Mouse (Mus musculus): ENCODE results near the gene Zfp646.

The Zfp646 gene

GRCm38 (mm10) chr7:127921516-127921915, 45.5 kb downstream of the Zfp646 start:
- no peak for DNase-seq (ENCODE audit: low spot score)

DNA sequence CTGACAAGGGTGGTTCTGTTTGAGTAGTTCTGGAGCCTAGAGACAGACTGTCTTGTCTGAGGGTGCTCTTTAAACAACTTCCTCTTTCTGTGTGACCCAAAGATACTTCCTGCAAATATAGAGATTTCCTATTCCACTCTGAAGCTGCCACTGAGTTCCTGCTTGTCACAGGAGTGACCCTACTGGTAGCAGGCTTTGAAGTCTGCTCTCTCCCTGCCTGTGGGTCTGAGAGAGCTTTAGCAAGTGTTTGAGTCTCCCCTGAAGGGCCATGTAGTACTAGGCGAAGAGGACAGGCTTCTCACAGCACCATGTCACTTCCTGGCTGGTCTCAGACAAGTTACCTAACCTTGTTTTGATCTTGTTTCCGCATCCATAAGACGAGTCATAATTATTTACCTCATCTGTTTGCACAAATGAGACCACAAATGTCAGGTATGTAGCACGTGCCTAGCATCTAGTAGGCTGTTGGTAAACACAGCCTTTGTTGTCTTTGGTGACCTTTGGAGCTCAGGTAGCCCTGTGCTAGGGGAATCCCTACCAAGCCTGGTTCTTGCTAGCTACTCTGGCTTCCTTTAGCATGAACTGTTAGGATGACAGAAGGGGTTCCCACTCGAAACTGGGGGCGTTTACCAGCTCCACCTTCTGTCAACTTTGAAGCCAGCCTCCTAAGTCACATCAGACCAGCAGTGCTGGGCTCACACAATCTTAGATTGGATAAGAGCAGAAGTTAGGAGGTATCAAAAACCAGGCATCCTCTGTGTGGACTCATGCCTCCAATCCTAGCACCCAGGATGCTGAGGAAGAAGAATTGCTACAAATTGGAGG, 46.6 kb downstream of the Zfp646 start:
- DNase-seq (ENCODE audit: low spot score) = no peak

DNA sequence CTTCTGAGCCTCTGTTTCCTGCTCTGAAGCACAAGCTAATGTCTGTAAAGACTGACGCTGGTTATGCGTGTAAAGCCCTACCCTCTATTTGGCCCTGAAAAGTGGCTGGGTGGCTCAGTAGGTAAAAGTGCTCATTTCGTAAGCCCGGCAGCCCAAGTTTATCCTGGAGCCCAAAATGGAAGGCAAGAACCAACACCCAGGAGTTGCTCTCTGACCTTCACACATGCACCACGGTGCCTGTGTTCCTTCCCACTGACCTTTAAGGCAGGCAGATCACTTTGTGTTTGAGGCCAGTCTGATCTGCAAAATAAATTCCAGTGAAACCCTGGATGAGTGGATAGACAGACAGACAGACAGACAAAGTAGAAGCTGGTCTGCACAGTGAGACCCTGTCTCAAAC, 47.7 kb downstream of the Zfp646 start:
- no peak for DNase-seq (ENCODE audit: low spot score)

DNA sequence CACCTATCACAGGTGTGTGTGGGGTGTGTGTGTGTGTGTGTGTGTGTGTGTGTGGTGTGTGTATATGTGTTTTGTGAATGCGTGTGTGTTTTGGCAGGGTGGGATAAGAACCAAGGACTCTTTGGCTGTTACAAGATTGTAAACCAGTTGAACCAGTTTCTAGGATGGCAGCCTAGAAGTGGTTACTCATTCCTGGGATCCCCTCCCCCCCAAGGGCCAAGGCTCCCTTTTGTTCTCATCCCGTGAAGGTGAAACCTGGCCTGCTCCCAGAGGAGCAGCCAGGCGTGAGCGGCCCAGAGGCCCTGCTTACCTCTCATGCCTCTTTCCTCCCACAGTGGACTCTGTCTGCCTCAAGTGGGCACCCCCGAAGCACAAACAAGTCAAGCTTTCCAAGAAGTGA, 49.2 kb downstream of the Zfp646 start:
- no peak for DNase-seq (ENCODE audit: low spot score)

DNA sequence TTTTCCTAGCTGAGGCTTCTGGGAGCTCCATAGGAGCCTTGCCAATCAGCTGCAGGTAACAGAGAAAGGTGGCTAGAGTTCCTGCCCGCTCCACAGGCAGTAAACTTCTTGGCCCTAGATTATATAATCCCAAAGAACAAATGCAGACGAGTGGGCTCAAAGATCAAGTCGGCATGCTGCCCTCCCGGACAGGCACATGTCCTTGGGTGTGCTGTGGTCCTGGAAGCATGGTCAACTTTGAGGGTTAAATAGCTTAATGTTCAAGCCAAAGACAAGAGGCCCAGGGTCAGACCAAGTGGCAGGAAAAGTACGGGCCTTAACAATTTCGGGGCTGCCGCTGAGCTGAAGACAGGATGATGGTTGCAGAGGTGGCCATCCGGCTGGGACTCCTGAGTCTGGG, 50.0 kb downstream of the Zfp646 start:
- no peak for DNase-seq (ENCODE audit: low spot score)

GRCm38 (mm10) chr7:127926846-127927245, 50.8 kb downstream of the Zfp646 start:
- DNase-seq (ENCODE audit: low spot score) = no peak

DNA sequence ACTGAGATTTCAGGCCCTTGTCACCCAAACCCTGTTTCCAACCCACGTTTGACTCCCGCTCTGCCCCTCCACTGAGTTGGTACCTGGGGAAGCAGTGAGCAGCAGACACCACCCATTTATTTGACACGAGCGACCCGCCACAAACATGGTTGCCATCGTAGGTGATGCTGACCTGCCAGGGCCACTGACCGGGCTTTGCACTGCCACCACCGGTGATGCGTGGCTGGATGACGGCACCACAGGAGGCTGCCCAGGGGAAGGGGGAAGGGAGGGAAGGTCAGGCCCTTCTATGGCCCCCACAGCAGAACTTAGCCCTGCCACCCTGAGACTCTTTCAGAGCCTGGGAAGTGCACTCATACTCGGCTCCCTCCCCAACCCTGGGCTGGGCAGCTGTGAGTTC, 51.7 kb downstream of the Zfp646 start:
- no peak for DNase-seq (ENCODE audit: low spot score)

GRCm38 (mm10) chr7:127928596-127928995, 52.6 kb downstream of the Zfp646 start:
- DNase-seq (ENCODE audit: low spot score) = no peak

- DNase-seq (ENCODE audit: low spot score) = no peak
These were observed 53.9 kb downstream of the Zfp646 start, which contains the start of gene Prss8 for GRCm38 (mm10) chr7:127929923-127930322. Gene Prss8, minus strand, starts transcription at chr7:127930104.

DNA sequence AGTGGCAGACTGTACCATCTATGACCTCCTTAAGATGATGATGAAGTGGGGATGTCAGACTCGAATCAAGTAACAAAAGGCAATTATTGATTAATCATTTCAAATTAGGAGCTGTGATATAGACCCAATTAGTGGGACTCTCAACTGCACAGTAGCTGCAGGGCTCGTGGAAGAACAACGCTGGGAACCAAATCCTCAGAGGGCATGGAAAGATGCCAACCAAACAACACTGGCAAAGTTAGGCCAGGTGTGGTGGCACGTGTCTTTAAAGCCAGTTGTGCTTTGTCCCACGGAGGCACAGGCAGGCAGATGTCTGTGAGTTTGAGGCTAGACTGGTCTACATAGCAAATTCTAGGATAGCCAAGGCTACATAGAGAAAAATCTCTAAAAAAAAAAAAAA, 54.6 kb downstream of the Zfp646 start:
- DNase-seq (ENCODE audit: low spot score) = no peak

- DNase-seq (ENCODE audit: low spot score) = no peak
These were observed 55.5 kb downstream of the Zfp646 start for GRCm38 (mm10) chr7:127931351-127932135.

DNA sequence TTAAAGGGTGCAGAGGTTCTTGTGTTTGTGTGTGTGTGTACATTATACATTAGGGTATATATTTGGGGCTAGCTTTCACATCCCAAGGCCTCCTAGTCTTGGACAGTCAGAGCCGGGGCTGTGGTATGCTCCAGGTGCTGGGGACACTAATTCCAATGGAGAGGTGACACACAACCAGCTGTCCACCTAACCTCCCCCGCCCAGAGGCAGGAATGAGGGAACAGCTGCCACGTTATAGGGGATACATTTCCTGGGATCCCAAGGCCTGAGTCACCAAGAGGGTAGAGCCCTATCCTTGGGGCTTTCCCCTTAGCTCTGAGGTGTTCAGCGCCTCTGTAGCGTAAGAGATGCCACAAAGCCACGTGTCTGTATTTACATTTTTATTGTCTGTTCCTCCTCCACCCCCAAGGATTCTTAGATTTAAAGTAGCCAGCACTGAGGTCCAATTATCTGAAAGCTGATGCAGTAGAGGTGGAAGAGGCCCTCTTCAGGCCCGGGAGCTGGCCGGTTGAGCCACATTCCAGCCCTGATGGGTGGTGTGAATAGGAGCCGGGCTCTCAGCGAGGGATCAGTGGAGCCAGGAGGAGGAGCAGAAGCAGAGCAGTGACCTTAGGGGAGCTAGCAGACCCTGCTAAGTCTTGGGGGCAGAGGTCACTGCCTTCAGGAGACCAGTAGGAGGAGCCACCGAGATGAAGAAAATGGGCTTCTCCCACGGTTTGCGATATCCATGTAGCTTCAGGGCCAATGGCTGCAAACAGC, 56.4 kb downstream of the Zfp646 start:
- DNase-seq (ENCODE audit: low spot score) = no peak

DNA sequence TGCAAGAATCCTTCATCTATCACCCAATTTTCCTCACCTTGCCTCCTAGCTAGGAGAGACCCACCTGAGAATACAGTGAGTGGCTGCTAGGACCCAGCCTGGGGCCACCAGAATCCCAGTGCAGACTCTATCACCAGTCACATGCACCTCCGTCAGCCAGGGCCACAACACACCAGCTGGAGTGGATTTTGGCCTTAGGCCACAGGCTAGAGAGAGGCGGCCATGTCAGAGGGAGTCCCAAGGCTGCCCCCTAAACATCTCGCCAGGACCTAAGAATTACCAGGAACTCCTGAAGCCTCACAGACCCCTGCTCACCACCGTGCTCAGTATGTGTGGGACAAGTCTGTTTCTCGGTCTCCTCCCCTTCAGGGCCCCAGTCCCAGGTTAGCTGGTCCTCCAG, 58.1 kb downstream of the Zfp646 start:
- DNase-seq (ENCODE audit: low spot score) = no peak

GRCm38 (mm10) chr7:127935028-127935722, 59.2 kb downstream of the Zfp646 start:
- peak; percentile 92 for DNase-seq (ENCODE audit: low spot score)
